Mouse (Mus musculus) embryonic stem cell, embryonic (primary cell): ENCODE measurements at regions not wholly inside any gene's neighbourhood (a gene's known extent, or its start where the extent isn't known, plus 50 kb on each side); places are given as distances from the start of the nearest gene placed in this dataset.

Experiments
- CTCF ChIA-PET, 4 experiments: fragments of 300-600 bp in 2 of 4; fragments of 350-600 bp in 2 of 4; sonication (Branson Sonifier 250); formaldehyde crosslinking; loops; one replicate each; lab custom pipeline; 2022; ENCODE audit warnings: inconsistent platforms in 2 of 4; lab: Charles Lee
- POLR2A ChIA-PET, 4 experiments: fragments of 300-600 bp in 2 of 4; fragments of 350-600 bp in 2 of 4; sonication (Branson Sonifier 250); formaldehyde crosslinking; loops; one replicate each; lab custom pipeline; 2022; ENCODE audit warnings: antibody characterized with exemption in 4 of 4, inconsistent platforms in 1 of 4; lab: Charles Lee

GRCm38 (mm10) chr4:45673081-45673819 is 125.6 kb upstream of the Aldh1b1 start:
- CTCF ChIA-PET: interaction anchor here (0.6 to 1.0 kb wide), 7 partner anchors 19 to 1848 kb away, joined by 3 to 8 read pairs (median 3); no protein-coding TSS in a partner anchor
- POLR2A ChIA-PET: interaction anchor here in 2 of 4 experiments (0.6 to 1.8 kb wide), 4 partner anchors 33 to 292 kb away, joined by 3 to 7 read pairs (median 4); partner anchors contain the start of gene Slc25a51 (in 1 of the 2)

GRCm38 (mm10) chr4:45672262-45673076 is 126.4 kb upstream of the Aldh1b1 start:
- POLR2A ChIA-PET: interaction anchor here in 3 of 4 experiments (0.6 to 1.8 kb wide), 6 partner anchors 19 to 292 kb away, joined by 3 to 7 read pairs (median 4); partner anchors contain the start of gene Slc25a51 (in 1 of the 3)
- CTCF ChIA-PET: interaction anchor here (0.6 to 1.0 kb wide), 9 partner anchors 13 to 1848 kb away, joined by 3 to 8 read pairs (median 3); no protein-coding TSS in a partner anchor

- POLR2A ChIA-PET: no interaction called here
- CTCF ChIA-PET: no interaction called here
Measured at GRCm38 (mm10) chr4:45664372-45664771, 132.1 kb upstream of the Shb start.

GRCm38 (mm10) chr4:45657350-45657978 is 125.2 kb upstream of the Shb start:
- CTCF ChIA-PET: no interaction called here
- POLR2A ChIA-PET: interaction anchor here in 1 of 4 experiments (0.6 kb wide), 1 partner anchor 177 kb away, joined by 6 read pairs; no protein-coding TSS in a partner anchor

GRCm38 (mm10) chr4:45655780-45656179 is 123.5 kb upstream of the Shb start:
- CTCF ChIA-PET: interaction anchor here in 1 of 4 experiments (0.6 kb wide), 1 partner anchor 124 kb away, joined by 6 read pairs; no protein-coding TSS in a partner anchor
- POLR2A ChIA-PET: interaction anchor here in 3 of 4 experiments (0.6 to 2.9 kb wide), 6 partner anchors 11 to 115 kb away, joined by 3 to 8 read pairs (median 4); no protein-coding TSS in a partner anchor

- POLR2A ChIA-PET: interaction anchor here in 3 of 4 experiments (0.5 to 2.9 kb wide), 18 partner anchors 10 to 642 kb away, joined by 3 to 10 read pairs (median 5); partner anchors contain the start of genes Slc25a51 (in 2 of the 3) and Tomm5 (in 1 of the 3)
- CTCF ChIA-PET: interaction anchor here in 3 of 4 experiments (0.5 to 1.5 kb wide), 9 partner anchors 11 to 228 kb away, joined by 3 to 8 read pairs (median 3); no protein-coding TSS in a partner anchor
Measured at GRCm38 (mm10) chr4:45654804-45655155, 122.5 kb upstream of the Shb start.

GRCm38 (mm10) chr4:45654019-45654803 is 121.9 kb upstream of the Shb start:
- ChIA-PET CTCF (interaction anchor here in 3 of 4 experiments (0.5 to 1.5 kb wide), 11 partner anchors 10 to 235 kb away, joined by 3 to 8 read pairs (median 3); partner anchors contain the start of gene Shb (in 1 of the 3)), POLR2A (interaction anchor here in 3 of 4 experiments (0.5 to 2.9 kb wide), 20 partner anchors 10 to 641 kb away, joined by 3 to 10 read pairs (median 5); partner anchors contain the start of genes Slc25a51 (in 2 of the 3) and Tomm5 (in 1 of the 3))

GRCm38 (mm10) chr4:45648884-45649577 is 116.8 kb upstream of the Shb start:
- CTCF ChIA-PET: no interaction called here
- POLR2A ChIA-PET: no interaction called here

GRCm38 (mm10) chr4:45647514-45647913 is 115.2 kb upstream of the Shb start:
- CTCF ChIA-PET: interaction anchor here in 1 of 4 experiments (0.9 kb wide), 1 partner anchor 265 kb away, joined by 3 read pairs; no protein-coding TSS in a partner anchor
- POLR2A ChIA-PET: no interaction called here

- POLR2A ChIA-PET: interaction anchor here in 1 of 4 experiments (1.0 kb wide), 1 partner anchor 13 kb away, joined by 3 read pairs; no protein-coding TSS in a partner anchor
- CTCF ChIA-PET: no interaction called here
Measured at GRCm38 (mm10) chr4:45642604-45643003, 110.3 kb upstream of the Shb start.

GRCm38 (mm10) chr4:45641272-45641671 is 109.0 kb upstream of the Shb start:
- POLR2A ChIA-PET: interaction anchor here in 2 of 4 experiments (0.9 to 1.2 kb wide), 3 partner anchors 9 to 16 kb away, joined by 3 read pairs; no protein-coding TSS in a partner anchor
- CTCF ChIA-PET: interaction anchor here in 2 of 4 experiments (0.6 to 0.8 kb wide), 2 partner anchors 45 to 203 kb away, joined by 3 to 10 read pairs; no protein-coding TSS in a partner anchor

- CTCF ChIA-PET: interaction anchor here in 2 of 4 experiments (0.6 to 0.8 kb wide), 2 partner anchors 44 to 203 kb away, joined by 3 to 10 read pairs; no protein-coding TSS in a partner anchor
- POLR2A ChIA-PET: interaction anchor here in 1 of 4 experiments (0.6 kb wide), 1 partner anchor 709 kb away, joined by 3 read pairs; no protein-coding TSS in a partner anchor
Measured at GRCm38 (mm10) chr4:45640713-45641112, 108.4 kb upstream of the Shb start.

GRCm38 (mm10) chr4:45639397-45640034 is 107.2 kb upstream of the Shb start:
- ChIA-PET CTCF (interaction anchor here in 1 of 4 experiments (0.6 kb wide), 1 partner anchor 526 kb away, joined by 3 read pairs; no protein-coding TSS in a partner anchor), POLR2A (interaction anchor here in 1 of 4 experiments (1.0 kb wide), 1 partner anchor 33 kb away, joined by 3 read pairs; no protein-coding TSS in a partner anchor)

- POLR2A ChIA-PET: interaction anchor here in 1 of 4 experiments (0.7 kb wide), 1 partner anchor 302 kb away, joined by 3 read pairs; no protein-coding TSS in a partner anchor
- CTCF ChIA-PET: interaction anchor here in 3 of 4 experiments (0.5 to 1.1 kb wide), 4 partner anchors 93 to 352 kb away, joined by 3 to 12 read pairs (median 4); no protein-coding TSS in a partner anchor
Measured at GRCm38 (mm10) chr4:45638411-45638810, 106.1 kb upstream of the Shb start.

GRCm38 (mm10) chr4:45631276-45632045 is 99.2 kb upstream of the Shb start:
- ChIA-PET CTCF (no interaction called here), POLR2A (interaction anchor here in 2 of 4 experiments (0.7 to 0.9 kb wide), 2 partner anchors 10 to 16 kb away, joined by 3 read pairs; no protein-coding TSS in a partner anchor)
